Mouse (Mus musculus) erythroid progenitor cell, adult 5-6 weeks (primary cell): ENCODE measurements around the gene Smg6. TPM values are rescaled to one million over a fixed set of nuclear protein-coding genes. Genes with fewer than 3 reads are reported as not detected.
A peak's percentile ranks its signal among the peaks of the same experiment; 100 is the strongest.
"Not testable (repeated sequence)": the region's sequence is repeated elsewhere in the genome, so short reads cannot be mapped to it uniquely, and the experiment has no call there.

Source experiments
- ATAC-seq: replicated peaks from 2 replicates; pipeline ENCODE4 v1.8.0; 2016; ENCODE audit warnings: moderate number of reproducible peaks, mild to moderate bottlenecking, moderate TSS enrichment, inconsistent platforms; ENCODE audit not compliant: poor library complexity, low FRiP score, severe bottlenecking
- total RNA-seq, 2 experiments: library from RNA; stranded (forward) in 1 of 2; stranded (reverse) in 1 of 2; fragments of 150-400 nt in 1 of 2; fragments of 186-747, 209-891 nt in 1 of 2; gene quantifications; 2 replicates each; pipeline versions ENCODE4 v1.2.3 to v1.2.4; 2015 to 2017; ENCODE audit warnings: low replicate concordance in 2 of 2

The Smg6 gene
- total RNA-seq, 2 experiments from 2014 or later: 49.9 to 91.4 TPM

- ATAC-seq: peak; percentile 44; the same call in 1 of the 2 replicates
These were observed 247.6 kb downstream of the Smg6 start for GRCm38 (mm10) chr11:75173095-75173798.

DNA sequence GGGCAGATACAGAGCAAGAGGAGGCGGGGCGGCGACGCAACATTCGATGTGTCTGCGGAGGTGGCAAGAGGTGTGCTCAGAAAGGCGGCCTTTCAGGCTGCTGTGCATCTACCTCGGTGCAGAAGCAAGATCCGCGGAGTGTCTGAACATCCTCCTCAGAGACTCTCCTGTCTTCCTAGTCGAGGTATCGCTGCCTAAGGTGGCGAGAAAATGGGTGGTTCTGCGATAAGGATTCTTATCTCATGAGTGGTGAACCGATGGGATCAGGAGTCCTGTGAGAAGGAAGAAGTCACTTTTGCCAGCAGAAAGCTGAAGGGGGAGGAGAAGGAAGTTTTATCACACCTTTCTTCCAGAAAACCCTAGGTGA is 248.2 kb downstream of the Smg6 start:
- no peak for ATAC-seq

GRCm38 (mm10) chr11:75174574-75174973 is 249.0 kb downstream of the Smg6 start:
- not testable (repeated sequence) for ATAC-seq

- no peak for ATAC-seq
These were observed 252.4 kb downstream of the Smg6 start for GRCm38 (mm10) chr11:75178011-75178410.

GRCm38 (mm10) chr11:75178672-75179208 is 253.1 kb downstream of the Smg6 start, which contains the start of gene Ovca2:
Ovca2 (minus strand) TSS chr11:75178835.
- ATAC-seq: peak; percentile 98

- ATAC-seq: no peak
These were observed 258.4 kb downstream of the Smg6 start for GRCm38 (mm10) chr11:75183917-75184570.

DNA sequence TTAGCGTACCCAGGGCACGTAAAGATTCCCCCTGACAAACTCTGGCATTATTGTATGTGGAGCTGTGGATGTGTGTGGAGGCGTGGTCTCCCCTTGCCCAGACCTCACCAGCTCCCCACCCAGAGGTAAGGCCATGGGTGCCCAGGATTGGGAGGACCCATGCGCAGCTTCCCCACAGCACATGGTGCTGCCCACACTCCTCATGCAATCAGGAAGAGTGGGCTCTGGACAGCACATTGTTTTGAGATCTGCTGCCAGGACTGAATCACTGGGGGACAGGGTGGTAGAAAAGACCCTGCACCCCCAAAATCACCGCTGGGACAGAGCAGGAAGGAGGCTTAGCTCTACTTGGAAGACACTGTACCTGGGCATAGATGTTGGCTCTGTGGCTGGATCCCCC is 258.9 kb downstream of the Smg6 start:
- no peak for ATAC-seq

- no peak for ATAC-seq
These were observed 259.4 kb downstream of the Smg6 start for GRCm38 (mm10) chr11:75184986-75185385.

- ATAC-seq: peak; percentile 46
These were observed 264.2 kb downstream of the Smg6 start for GRCm38 (mm10) chr11:75189713-75190370.

- peak; percentile 88 for ATAC-seq
These were observed 264.7 kb downstream of the Smg6 start for GRCm38 (mm10) chr11:75190371-75190724.

DNA sequence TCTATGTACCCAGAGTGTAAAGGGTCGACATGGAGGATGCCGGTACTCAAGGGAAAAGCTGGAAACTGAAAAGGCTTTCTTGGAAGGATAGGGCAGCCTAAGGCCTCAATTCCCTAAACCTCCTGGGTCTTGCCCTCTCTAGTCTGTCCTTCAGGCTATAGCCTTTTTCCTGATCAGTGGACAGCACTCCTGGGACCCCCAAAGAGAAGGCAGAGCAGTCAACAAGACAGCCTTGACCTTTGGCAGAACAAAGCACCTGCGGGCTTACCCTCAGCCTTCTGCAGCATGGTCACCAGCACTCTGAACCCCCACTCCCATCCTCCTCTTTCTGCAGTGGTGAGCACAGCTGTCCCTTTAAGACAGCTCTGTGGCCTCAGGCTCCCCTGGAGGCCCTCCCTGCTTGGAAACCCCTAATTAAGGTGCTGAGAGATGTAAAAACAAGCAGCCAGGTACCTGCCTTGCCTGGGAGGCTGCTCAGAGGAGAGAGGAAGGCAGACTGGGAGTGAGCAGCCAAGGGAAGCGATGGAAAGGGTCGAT is 265.4 kb downstream of the Smg6 start, which contains the start of gene Dph1:
Dph1 (minus strand) TSS at position 337 of the 537 bp plus-strand sequence.
- no peak for ATAC-seq

- ATAC-seq: no peak
These were observed 266.2 kb downstream of the Smg6 start for GRCm38 (mm10) chr11:75191841-75192240.

- no peak for ATAC-seq
These were observed 267.0 kb downstream of the Smg6 start for GRCm38 (mm10) chr11:75192336-75193214.

DNA sequence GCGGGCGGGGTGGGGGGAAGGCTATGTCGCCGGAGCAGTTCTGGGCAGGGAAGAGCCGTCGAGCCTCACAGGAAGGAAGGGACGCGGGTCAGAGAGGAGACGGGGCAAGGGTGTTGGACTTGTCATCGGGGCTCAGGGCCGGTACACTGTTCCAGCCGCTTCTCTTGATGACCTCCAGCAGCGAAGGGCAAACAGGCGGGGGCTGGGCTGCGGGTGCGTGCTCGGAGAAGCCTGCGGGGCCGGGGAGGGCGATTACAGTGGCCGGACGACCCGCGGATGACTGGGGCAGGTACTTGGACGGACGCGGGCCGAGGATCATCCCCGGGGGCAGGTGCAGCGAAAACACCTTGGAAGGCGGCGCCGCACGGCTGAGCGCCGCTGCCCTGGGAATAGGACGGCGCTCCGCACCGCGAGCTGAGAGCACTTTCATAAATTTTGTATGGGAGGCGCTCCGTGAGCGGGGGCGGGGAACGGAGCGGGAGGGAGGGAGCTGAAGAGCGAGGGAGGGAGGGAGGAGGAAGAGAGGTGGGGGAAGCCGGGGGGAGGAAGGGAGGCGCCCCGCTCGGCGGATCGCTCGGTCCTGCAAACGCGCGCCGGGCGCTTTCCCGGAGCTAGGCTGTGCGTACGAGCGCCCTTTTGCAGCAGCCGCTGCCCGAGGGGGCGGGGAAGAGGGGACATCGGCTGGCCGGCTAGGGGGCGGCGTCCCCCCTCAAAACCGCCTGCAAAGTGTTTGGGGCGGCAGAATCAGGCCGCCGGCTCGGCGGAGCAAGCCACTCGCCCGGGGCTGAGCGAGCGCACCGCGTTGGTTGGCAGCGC is 267.8 kb downstream of the Smg6 start, which contains the start of gene Rtn4rl1:
Rtn4rl1 (plus strand) TSS at position 528 of the 816 bp plus-strand sequence.
- ATAC-seq: no peak

- no peak for ATAC-seq
These were observed 268.7 kb downstream of the Smg6 start for GRCm38 (mm10) chr11:75194121-75194849.

DNA sequence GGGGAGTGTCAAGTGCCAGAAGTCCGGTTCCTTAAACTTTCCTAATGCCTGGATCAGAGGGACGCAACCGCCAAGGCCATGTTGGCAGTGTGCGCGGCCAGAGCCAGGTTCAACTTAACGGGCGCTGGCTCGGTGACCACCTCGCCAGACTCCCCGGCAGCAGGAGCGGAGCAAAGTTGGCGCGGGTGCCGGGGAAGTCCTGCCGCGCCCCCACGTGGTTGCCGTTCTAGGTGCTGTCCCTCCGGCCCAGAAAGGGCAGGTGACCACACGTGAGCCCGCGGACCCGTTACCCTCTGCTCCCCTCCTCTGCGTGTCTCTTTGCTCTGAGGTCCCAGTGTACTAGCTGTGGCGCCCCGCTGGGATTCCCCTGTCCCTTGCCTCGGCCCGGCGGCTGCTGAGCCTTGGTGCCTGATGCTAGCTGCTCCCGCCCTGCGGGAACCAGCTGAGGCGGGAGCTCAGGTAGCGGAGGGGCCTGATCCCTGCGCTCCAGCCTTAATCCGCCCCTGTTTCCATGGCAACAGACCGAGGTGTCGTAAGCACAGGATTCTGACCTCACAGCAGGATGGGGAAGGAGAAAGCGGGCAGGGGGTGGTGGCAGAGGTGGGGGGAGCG is 269.3 kb downstream of the Smg6 start:
- no peak for ATAC-seq

DNA sequence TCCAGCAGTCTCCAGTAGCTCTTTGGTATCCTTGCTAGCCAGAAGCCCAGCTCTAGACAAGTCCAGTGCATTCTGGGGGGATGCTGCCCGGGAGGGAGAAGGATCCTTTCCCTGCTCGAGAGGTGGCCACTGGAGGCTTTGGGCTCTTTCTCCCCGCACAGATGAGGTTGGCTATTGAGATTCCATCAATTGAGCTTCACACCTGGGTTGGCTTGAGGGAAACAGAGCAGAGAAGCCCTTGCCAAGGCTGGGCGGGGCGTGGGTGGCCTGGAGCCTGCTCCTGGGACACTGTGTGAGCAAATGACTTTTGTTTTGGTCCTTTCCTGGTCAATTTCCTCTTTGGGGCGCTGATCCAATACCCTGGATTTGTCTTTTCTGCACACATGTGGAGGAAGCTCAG is 270.5 kb downstream of the Smg6 start:
- no peak for ATAC-seq
